Mouse (Mus musculus) activated CD4-positive, CD25-positive, alpha-beta regulatory T cell (primary cell): ENCODE measurements around the gene Tmem45b. TPM values are rescaled to one million over a fixed set of nuclear protein-coding genes. Genes with fewer than 3 reads are reported as not detected.

Source experiments
- polyA plus RNA-seq, 2 experiments: library from polyadenylated mRNA; unstranded; fragments of 100-300 nt; shearing (Covaris generic); gene quantifications; one replicate each; pipeline ENCODE4 v1.2.1; 2017

Gene Tmem45b
- not detected for polyA plus RNA-seq

GRCm38 (mm10) chr9:31463692-31464474, at the start of gene Tmem45b:
TSS of gene Tmem45b (minus strand) at chr9:31464462.

GRCm38 (mm10) chr9:31385947-31386354, 78.3 kb downstream of the Tmem45b start, which contains the start of gene Nfrkb:
TSS of gene Nfrkb (plus strand) at chr9:31386192.

Other genes starting within 250 kb of the Tmem45b start
- 1 to 10 TPM; 7.5 to 8.6 TPM for gene Prdm10, start 183.9 kb downstream of the Tmem45b start, polyA plus RNA-seq
- 10 to 100 TPM; 33.9 to 39.6 TPM for gene Nfrkb, start 78.3 kb downstream of the Tmem45b start, polyA plus RNA-seq